Mouse (Mus musculus): Measurements from ENCODE around the gene Proz.
A peak's percentile ranks its signal among the peaks of the same experiment; 100 is the strongest.
"Not testable (repeated sequence)": the region's sequence is repeated elsewhere in the genome, so short reads cannot be mapped to it uniquely, and the experiment has no call there.

Gene Proz

DNA sequence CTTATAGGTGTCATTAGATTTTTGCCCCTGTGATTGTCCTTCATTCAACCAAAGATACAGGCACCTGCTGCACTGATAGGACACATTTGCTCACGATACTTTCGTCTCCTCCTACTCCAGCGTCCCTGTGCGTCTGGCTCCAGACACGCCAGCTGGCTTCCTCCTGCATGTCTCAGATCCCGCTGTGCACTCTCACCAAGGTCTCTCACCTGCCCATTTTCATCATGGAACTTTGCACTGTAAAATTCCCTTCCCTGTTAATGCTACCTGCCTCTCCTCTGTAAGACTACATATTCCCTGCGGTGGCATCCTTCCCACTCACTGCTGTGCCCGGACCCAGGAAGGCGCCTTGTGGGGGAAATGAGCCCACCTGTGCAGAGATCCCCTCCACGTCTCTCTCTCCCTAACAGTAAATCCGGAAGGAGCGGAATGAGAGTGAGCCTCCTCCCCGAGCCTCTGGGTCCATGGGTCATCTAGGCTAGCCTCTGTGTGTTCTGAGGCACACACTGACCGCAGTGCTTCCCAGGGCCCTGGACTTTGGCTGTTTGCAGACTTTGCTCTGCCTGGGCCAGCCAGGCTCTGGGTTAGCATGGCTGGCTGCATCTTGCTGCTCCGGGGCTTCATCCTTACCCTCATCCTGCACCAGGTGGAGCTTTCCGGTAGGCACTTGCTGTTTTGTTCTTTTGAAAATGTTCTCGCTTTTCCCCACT is at the start of gene Proz:
Proz (plus strand) TSS at position 474 of the 710 bp plus-strand sequence.
- no peak for DNase-seq (ENCODE audit: inconsistent ontology term)

DNA sequence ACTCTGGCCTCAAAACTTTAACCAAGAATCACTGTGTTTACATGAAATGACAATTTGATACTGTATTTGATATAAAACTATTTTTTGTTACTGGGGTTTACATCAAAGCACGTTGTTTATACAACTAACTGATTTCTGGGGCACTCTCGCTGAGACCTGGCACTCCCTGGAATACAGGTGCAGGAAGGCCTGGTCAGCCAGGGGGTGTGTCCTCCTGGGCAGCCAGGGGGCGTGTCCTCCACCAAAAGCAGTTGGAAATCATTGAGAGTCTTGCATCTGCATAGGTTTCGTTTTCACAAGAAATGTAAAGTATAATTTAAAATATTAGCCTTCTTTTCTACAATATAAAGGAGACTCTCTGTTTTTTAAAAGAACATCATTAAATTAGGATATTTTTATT is 41.2 kb upstream of the Proz start:
- no peak for DNase-seq (ENCODE audit: inconsistent ontology term)

- DNase-seq (ENCODE audit: inconsistent ontology term), result no peak
Observed at GRCm38 (mm10) chr8:13021830-13022229, 38.9 kb upstream of the Proz start.

- DNase-seq (ENCODE audit: inconsistent ontology term), result no peak
Observed at GRCm38 (mm10) chr8:13025487-13026224, 35.1 kb upstream of the Proz start, which contains the start of gene F7. TSS of gene F7 (plus strand) at chr8:13026034.

DNA sequence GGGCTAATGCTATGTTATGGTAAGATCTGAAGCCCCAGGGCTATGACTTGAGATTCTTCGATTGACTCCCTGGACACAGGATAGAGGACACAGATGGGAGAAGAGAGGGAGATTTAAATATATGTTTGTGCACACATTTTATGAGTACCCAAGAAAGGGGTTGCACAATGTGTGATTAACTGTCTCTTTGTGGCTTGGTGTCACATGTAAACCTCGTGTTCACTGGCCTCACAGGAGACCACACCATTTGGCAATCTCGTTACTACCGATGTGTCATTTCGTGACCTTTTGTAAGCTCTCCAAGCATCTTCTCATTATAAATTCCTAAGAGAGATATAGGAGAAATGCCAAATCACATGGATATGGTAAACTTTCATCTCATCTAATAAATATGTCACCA is 33.1 kb upstream of the Proz start:
- DNase-seq (ENCODE audit: inconsistent ontology term), result no peak

- DNase-seq (ENCODE audit: inconsistent ontology term), result no peak
Observed at GRCm38 (mm10) chr8:13028482-13028881, 32.2 kb upstream of the Proz start.

DNA sequence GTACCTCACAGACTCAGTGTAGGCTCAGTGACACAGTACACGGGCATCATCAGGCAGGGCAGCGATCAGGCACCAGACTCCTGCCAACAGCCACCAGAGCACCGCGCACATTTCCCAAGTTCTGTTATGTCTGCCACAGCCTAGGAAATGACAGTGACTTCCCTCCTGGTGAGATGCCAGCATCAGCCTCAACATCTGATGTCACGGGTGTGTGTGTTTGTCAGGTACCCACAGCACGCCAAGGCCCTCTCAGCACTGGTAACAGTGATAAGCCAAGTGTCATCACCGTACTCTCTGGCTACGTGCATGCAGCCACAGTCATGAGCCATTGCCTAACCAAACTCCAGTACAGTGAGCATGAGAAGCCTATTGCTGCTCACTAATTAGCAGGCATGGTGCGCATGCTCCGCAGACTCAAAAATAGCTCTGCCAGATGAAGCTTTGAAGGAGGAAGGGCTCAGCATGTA is 24.3 kb upstream of the Proz start:
- DNase-seq (ENCODE audit: inconsistent ontology term), result peak; percentile 17

DNA sequence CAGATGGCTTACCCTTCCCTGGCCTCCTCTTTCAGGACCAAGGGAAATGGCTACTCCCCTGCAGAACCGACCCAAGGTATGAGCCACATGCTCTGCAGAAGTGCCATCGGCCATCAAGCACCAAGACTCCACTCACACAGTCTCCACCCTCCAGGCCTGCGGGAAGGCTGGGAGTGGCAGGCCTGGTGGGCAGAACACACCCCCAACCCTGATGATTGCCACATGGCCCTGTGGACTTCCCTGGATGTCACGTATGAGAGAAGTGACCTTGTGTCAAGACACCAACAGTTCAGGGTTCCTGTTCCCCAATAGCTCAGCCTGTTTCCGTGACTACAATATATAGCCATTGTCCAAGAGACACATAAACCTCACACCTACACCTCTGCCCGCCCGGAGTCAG is 23.7 kb upstream of the Proz start, which contains the start of gene F10:
F10 (plus strand) TSS at position 294 of the 400 bp plus-strand sequence.
- no peak for DNase-seq (ENCODE audit: inconsistent ontology term)

GRCm38 (mm10) chr8:13037569-13037968 is 23.1 kb upstream of the Proz start:
- no peak for DNase-seq (ENCODE audit: inconsistent ontology term)

DNA sequence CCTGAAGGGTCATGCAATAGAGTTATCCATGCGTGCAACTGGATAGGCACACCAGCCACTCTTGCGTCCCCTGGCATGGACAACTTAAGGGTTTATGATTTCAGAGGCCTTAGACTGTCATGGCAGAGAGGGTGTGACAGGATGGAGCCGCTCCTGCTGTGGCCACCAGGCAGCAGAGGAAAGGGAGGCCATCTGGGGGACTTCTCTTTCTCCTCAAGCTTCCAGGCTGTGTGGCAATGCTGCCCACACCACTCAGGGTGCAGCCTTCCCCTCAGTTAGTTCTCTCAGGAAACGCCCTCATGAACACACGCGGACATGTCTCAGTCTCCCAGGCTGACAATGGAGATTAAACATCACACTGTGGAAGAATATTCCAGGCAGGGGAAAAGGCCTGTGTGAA is 21.7 kb upstream of the Proz start:
- DNase-seq (ENCODE audit: inconsistent ontology term), result no peak

DNA sequence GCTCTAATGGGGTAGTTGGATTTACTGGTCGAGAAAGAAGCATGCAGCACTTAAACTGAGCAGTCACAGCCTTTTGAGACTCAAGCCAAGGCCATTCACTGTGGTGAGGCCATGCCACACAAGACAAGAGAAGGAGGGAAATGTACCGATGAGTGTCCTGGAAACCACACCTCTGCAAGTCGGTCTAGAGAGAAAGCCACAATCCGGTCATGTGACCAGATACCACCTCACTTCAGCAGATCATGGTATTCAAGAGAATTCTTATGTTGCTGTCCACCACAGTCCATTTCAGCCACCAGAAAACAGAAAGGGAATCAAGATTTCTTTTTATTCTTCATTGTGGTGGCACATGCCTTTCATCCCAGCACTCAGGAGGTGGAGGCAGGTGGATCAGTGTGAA is 19.3 kb upstream of the Proz start:
- no peak for DNase-seq (ENCODE audit: inconsistent ontology term)

- DNase-seq (ENCODE audit: inconsistent ontology term), result no peak
Observed at GRCm38 (mm10) chr8:13047652-13048051, 13.1 kb upstream of the Proz start.

GRCm38 (mm10) chr8:13050550-13050949 is 10.2 kb upstream of the Proz start:
- no peak for DNase-seq (ENCODE audit: inconsistent ontology term)

GRCm38 (mm10) chr8:13057351-13057750 is 3.4 kb upstream of the Proz start:
- DNase-seq (ENCODE audit: inconsistent ontology term), result no peak

- DNase-seq (ENCODE audit: inconsistent ontology term), result no peak
Observed at GRCm38 (mm10) chr8:13063112-13063511, 2.4 kb downstream of the Proz start.

DNA sequence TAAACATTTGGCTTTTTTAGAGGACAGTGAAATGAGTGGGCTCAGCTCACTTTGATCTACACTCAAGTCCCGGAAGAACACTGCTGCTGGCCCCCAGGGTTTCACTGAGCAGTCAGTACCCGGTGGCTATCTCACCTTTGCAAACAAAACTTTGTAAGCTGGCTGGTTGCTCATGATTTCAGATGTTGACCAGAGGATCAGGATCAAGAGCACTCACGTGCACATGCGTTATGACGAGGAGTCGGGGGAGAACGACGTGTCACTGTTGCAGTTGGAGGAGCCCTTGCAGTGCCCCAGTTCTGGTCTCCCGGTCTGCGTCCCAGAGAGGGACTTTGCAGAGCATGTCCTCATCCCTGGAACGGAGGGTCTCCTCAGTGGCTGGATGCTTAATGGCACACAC is 12.5 kb downstream of the Proz start:
- no peak for DNase-seq (ENCODE audit: inconsistent ontology term)

- no peak for DNase-seq (ENCODE audit: inconsistent ontology term)
Observed at GRCm38 (mm10) chr8:13075044-13075443, 14.3 kb downstream of the Proz start.

- not testable (repeated sequence) for DNase-seq (ENCODE audit: inconsistent ontology term)
Observed at GRCm38 (mm10) chr8:13075579-13075978, 14.9 kb downstream of the Proz start.

DNA sequence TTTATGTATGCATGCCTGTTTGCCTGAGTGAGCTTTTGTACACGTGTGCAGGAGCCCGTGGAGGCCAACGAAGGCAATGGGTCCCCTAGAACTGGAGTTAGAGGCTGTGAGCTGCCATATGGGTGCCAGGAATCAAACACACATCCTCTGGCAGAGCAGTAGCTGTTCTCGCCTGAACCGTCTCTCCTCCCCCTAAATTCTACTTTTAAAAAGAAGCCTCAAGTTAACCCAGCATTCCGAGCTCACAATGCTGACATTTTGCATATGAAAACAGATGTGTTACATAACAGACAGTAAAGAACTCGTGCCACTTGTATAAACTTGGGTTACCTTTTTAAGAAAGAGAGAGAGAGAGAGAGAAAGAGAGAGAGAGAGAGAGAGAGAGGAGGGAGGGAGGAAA is 16.8 kb downstream of the Proz start:
- DNase-seq (ENCODE audit: inconsistent ontology term), result no peak

DNA sequence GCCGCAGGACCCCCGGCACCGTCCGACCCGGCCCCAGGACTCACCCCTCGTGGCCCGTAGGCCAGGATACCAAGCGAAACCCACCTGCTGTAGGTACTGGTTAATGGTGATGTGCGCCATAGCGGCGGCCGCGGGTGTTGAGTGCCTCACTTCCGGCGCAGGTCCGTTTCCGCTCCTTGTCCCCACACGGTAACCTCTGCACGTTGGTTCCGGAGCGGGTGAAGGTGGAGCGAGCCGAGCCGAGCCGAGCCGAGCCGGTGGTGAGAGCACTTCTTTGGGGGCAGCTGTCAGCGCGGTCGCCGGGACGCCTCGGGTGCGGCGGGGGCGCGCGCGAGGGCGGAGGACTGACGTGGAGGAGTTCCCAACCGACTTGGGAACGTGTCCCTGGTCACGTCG is 44.0 kb downstream of the Proz start:
- DNase-seq (ENCODE audit: inconsistent ontology term), result peak; percentile 95

DNA sequence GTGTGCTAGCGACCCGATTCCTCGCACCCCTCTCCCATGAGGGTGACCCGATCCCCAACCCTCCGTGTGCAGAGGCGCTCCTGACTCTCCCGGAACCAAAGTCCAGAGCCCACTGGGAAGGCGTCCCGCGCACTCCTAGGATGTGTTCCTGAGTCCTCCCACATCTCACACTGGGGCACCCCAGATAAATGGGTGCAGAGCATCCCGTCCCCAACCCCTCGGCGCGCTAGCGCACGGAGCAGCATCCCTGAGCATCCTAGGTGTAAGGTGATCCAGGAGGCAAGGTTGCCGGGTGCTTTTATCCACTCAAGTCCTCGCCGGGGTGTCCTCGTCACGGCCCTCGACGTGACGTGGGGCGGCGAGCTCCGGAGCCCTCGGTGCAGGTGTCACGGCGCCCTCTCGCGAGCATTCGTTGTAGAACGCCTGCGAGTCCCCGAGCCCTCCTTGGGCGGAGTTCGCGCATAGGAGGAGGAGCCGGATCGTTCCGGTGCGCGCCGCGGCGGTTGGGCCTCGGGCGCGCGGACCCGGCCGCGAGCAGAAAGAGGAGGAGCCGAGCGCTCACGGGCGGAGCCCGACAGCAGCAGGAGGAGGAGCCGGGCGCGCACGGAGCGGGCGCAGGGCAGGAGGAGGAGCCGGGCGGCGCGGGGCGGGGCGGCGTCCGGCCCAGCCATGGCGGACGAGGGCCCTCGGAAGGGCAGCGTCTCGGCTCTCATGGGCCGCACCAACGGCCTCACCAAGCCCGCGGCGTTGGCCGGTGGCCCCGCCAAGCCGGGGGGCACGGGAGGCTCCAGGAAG is 44.6 kb downstream of the Proz start, which contains the start of the genes Pcid2 and Cul4a:
Pcid2 (minus strand) TSS at position 373 of the 795 bp plus-strand sequence.
Cul4a (plus strand) TSS at position 535 of the 795 bp plus-strand sequence.
- peak; percentile 99 for DNase-seq (ENCODE audit: inconsistent ontology term)

Data from Muller cell, postnatal 12 days (primary cell).